Mouse (Mus musculus) hindbrain, embryonic 11.5 days (tissue): ENCODE measurements around the gene Camkmt. TPM values are rescaled to one million over a fixed set of nuclear protein-coding genes. Genes with fewer than 3 reads are reported as not detected.

Source experiments
- ATAC-seq: fragments of 200-750 bp; cut with Nextera tagmentation; 2 replicates; pipeline ENCODE4 v1.8.0; 2017; ENCODE audit warnings: mild to moderate bottlenecking, moderate TSS enrichment, moderate library complexity; ENCODE audit not compliant: low FRiP score
- DNase-seq: peaks from one replicate; pipeline ENCODE4 v3.0.0-alpha.2; 2015; ENCODE audit warnings: low spot score
- H3K27ac ChIP-seq: fragments of 300-500 bp; sonication (generic); 2 replicates; pipeline ENCODE4 v1.5.1; 2014; ENCODE audit warnings: mild to moderate bottlenecking, low read depth, low read length
- H3K27me3 ChIP-seq: fragments of 300-500 bp; sonication (generic); 2 replicates; pipeline ENCODE4 v1.6.1; 2014; ENCODE audit warnings: mild to moderate bottlenecking, low read length, moderate library complexity, mixed read lengths; ENCODE audit not compliant: control insufficient read depth, insufficient read depth
- H3K36me3 ChIP-seq: fragments of 300-500 bp; sonication (generic); 2 replicates; pipeline ENCODE4 v1.6.1; 2014; ENCODE audit warnings: mild to moderate bottlenecking, low read length, moderate library complexity, mixed read lengths; ENCODE audit not compliant: control insufficient read depth, insufficient read depth
- H3K4me1 ChIP-seq: fragments of 300-500 bp; sonication (generic); replicated peaks from 2 replicates; pipeline ENCODE4 v1.6.1; 2014; ENCODE audit warnings: low read length, mixed read lengths; ENCODE audit not compliant: control insufficient read depth, insufficient read depth
- H3K4me2 ChIP-seq: fragments of 300-500 bp; sonication (generic); replicated peaks from 2 replicates; pipeline ENCODE4 v1.6.1; 2014; ENCODE audit warnings: mild to moderate bottlenecking, low read depth, low read length
- H3K4me3 ChIP-seq: fragments of 300-500 bp; sonication (generic); 2 replicates; pipeline ENCODE4 v1.5.1; 2014; ENCODE audit warnings: low read depth, low read length
- H3K9ac ChIP-seq: fragments of 300-500 bp; sonication (generic); 2 replicates; pipeline ENCODE4 v1.6.1; 2014; ENCODE audit warnings: low read depth, low read length
- H3K9me3 ChIP-seq: fragments of 300-500 bp; sonication (generic); 2 replicates; pipeline ENCODE4 v1.6.1; 2016; ENCODE audit warnings: low read length; ENCODE audit not compliant: control insufficient read depth
- WGBS: fragments of 180-500 bp; shearing (Covaris S2); extraction: QIAGEN DNeasy Blood & Tissue Kit; methylation state at CpG from one replicate; pipeline ENCODE4 v1.1.7; 2014; 5-methylcytosine and 5-hydroxymethylcytosine counted together
- polyA plus RNA-seq: library from polyadenylated mRNA; unstranded; fragments of >200 nt; fragmentation: Nextera tagmentation; extraction: Ambion mirVana; gene quantifications from 2 replicates; pipeline ENCODE4 v1.2.1, GENCODE M21; 2014

Camkmt gene
- polyA plus RNA-seq, 1 experiment from 2014 or later, result 16.7 TPM

DNA sequence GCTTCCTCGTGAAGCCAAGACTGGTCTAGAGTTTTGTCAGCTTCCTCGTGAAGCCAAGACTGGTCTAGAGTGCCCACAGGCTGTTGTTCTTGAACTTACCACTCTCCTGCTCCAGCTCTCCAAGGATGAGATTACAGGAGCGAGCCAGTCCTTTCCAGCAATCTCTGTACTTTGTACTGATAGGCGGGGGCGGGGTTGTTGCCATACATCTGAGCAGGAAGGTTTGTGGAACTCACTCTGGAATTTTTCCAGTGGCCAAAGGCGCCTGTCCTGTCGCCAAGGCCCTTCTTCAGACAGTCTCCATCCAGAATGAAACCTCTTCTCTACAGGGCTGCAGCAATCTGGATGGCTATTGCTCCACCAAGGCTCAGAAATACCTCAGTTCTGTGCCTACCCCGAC is 393.7 kb downstream of the Camkmt start:
- no peak for ATAC-seq
- WGBS, result 61% methylated on average over 8 of the region's 8 CpGs
- H3K9ac ChIP-seq, result no peak overlapping the region

GRCm38 (mm10) chr17:85484526-85484925 is 394.2 kb downstream of the Camkmt start:
- no peaks in the 10 kb centered on the region for H3K36me3 ChIP-seq
- no peak overlapping the region for H3K4me3 ChIP-seq
- H3K4me2 ChIP-seq, result no peak overlapping the region
- 35% methylated on average over 5 of the region's 5 CpGs for WGBS
- H3K27ac ChIP-seq, result no peak overlapping the region
- ATAC-seq (no peak), DNase-seq (no peak)
- H3K9me3 ChIP-seq, result no peaks in the 10 kb centered on the region
- H3K27me3 ChIP-seq, result peaks cover 92% of the 10 kb centered on the region
- H3K9ac ChIP-seq, result no peak overlapping the region
- H3K4me1 ChIP-seq, result peaks cover 6% of the 10 kb centered on the region; the same call in 1 of the 2 replicates

More for the DNA sequence above, 393.7 kb downstream of the Camkmt start:
- Histone ChIP-seq H3K4me1 (peaks cover 6% of the 10 kb centered on the region; the same call in 1 of the 2 replicates), H3K9me3 (no peaks in the 10 kb centered on the region), H3K36me3 (no peaks in the 10 kb centered on the region), H3K27ac (no peak overlapping the region), H3K4me2 (no peak overlapping the region), H3K4me3 (no peak overlapping the region), H3K27me3 (peaks cover 92% of the 10 kb centered on the region)
- no peak for DNase-seq

DNA sequence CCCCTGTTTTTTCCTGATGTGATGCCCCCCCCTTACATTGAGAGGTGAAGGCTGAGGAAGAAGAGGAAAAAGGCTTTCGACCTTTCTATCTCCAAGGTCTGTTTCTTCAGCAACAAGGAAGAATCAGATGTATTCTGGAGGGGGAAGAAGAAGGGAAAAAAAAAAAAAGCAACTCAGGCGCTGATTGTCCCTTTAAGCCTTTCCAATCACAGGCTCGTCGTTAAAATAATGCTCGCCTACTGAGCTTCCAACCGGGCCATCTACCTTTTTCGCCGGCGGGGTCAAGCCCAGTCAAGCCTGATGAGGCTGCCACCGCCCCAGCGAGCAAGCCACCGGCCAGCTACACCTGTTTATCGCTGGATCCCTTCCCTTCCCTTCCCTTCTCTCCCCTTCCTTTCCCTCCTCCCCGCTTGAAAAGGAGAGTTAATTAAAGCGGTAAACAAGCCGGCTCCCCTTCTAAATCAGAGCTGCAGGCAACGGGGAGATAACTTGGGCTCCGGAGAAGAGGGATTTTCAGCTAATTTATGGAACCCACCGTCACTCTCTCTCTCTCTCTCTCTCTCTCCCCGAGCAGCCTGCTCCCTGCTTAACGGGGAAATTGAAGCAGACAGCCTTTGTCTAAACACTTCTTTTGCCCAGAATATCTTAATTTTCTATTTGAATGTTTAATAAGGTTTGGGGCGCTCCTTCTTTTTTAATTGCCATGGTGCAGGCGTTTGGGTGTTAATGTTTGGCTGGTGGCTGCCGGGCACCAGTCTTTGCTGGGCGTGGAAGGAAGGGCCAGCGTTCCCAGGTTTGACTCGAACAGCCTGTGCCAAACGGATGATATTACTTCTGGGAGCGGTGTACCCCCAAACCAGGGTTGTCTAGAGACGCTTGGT is 395.0 kb downstream of the Camkmt start:
- Histone ChIP-seq H3K4me1 (peaks cover 6% of the 10 kb centered on the region; the same call in 1 of the 2 replicates), H3K9me3 (no peaks in the 10 kb centered on the region), H3K4me2 (no peak overlapping the region), H3K9ac (no peak overlapping the region), H3K27me3 (peaks cover 93% of the 10 kb centered on the region), H3K27ac (no peak overlapping the region), H3K36me3 (no peaks in the 10 kb centered on the region), H3K4me3 (no peak overlapping the region)
- ATAC-seq, result 0 out of 2 replicates have a peak, but pooled peaks have one; percentile 30
- WGBS, result under 1% methylated on average over 30 of the region's 30 CpGs
- peak; percentile 52 for DNase-seq

GRCm38 (mm10) chr17:85485946-85486533 is 395.7 kb downstream of the Camkmt start:
- Histone ChIP-seq H3K4me2 (no peak overlapping the region), H3K36me3 (no peaks in the 10 kb centered on the region), H3K9me3 (no peaks in the 10 kb centered on the region), H3K27me3 (peaks cover 93% of the 10 kb centered on the region), H3K4me1 (peaks cover 6% of the 10 kb centered on the region; the same call in 1 of the 2 replicates), H3K9ac (no peak overlapping the region), H3K4me3 (no peak overlapping the region), H3K27ac (no peak overlapping the region)
- peak; percentile 55 for DNase-seq
- peak; percentile 40; the same call in 1 of the 2 replicates for ATAC-seq
- 1% methylated on average over 14 of the region's 14 CpGs for WGBS

DNA sequence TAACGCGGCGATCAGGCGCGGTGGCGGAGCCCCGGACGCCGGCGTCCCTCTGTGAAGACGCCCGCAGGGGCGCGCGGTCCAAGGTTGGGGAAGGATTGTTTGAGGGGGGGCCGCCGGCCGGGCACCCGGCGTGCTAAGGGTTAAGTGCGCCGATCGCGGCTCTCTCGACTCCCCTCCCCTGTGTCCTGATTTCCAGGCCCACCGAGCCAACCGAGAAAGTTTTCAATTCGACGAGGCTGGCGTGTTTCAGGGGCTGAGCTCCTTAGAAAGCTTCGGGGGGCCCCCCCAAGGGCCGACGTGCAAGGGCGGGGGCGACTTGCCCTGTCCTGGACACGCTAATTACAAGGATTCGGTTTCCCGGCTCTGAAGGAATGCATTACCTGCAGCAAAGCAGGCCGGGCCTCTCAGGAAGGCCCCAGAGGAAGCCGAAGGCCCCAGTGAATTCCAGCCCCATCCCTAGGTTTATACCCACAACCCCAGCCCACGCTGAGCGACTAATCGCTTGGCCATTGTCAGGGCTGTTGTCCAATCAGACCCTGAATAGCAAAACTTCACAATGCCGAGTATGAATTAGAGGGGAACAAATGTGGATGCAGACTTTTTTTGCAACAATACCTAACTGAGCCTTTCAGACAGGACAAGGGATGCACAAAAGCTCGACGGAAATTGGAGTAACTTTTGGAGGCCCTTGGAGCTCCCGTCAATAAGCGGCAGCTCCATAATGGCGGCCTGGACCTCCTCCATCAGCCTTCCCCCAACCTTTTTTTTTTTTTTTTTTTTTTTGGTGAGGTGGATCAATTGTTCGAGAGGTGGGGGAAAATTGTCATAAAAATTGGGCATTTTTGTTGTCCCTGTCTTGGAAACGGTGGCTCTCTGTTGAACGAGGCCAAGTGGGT is 396.5 kb downstream of the Camkmt start:
- H3K9me3 ChIP-seq, result no peaks in the 10 kb centered on the region
- H3K4me1 ChIP-seq, result peaks cover 6% of the 10 kb centered on the region; the same call in 1 of the 2 replicates
- H3K36me3 ChIP-seq, result no peaks in the 10 kb centered on the region
- no peak overlapping the region for H3K9ac ChIP-seq
- under 1% methylated on average over 51 of the region's 52 CpGs for WGBS
- peak; percentile 71; the same call in 1 of the 2 replicates for ATAC-seq
- H3K27ac ChIP-seq, result no peak overlapping the region
- H3K4me2 ChIP-seq, result peak overlapping the region; percentile 29; the same call in 1 of the 2 replicates
- peak; percentile 72 for DNase-seq
- H3K27me3 ChIP-seq, result peaks cover 93% of the 10 kb centered on the region
- peak overlapping the region; percentile 1; the same call in 1 of the 2 replicates for H3K4me3 ChIP-seq

DNA sequence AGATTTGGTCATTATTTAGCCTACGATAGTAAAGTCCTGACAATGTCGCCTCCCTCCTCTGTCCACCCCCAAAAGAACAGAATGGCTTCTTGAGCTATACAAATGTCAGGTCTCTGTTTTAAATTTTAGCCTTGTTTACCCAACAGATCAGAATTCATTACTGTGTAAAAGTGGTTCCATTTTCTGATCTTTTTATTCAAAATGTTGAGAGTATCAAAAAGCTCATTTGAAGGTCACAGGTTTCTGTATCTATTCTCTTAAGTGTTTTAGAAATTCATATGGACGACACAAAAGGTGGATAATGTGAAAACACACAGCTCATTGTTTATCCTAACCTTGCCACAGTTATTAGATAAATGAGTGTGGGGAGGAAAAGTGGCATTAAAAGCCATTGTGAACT is 397.2 kb downstream of the Camkmt start:
- Histone ChIP-seq H3K27ac (no peak overlapping the region), H3K4me3 (no peak overlapping the region), H3K27me3 (peaks cover 87% of the 10 kb centered on the region), H3K9me3 (no peaks in the 10 kb centered on the region), H3K4me1 (peaks cover 6% of the 10 kb centered on the region; the same call in 1 of the 2 replicates), H3K36me3 (no peaks in the 10 kb centered on the region), H3K4me2 (no peak overlapping the region), H3K9ac (no peak overlapping the region)
- ATAC-seq (no peak), DNase-seq (no peak)
- WGBS, result 29% methylated on average over 3 of the region's 3 CpGs

DNA sequence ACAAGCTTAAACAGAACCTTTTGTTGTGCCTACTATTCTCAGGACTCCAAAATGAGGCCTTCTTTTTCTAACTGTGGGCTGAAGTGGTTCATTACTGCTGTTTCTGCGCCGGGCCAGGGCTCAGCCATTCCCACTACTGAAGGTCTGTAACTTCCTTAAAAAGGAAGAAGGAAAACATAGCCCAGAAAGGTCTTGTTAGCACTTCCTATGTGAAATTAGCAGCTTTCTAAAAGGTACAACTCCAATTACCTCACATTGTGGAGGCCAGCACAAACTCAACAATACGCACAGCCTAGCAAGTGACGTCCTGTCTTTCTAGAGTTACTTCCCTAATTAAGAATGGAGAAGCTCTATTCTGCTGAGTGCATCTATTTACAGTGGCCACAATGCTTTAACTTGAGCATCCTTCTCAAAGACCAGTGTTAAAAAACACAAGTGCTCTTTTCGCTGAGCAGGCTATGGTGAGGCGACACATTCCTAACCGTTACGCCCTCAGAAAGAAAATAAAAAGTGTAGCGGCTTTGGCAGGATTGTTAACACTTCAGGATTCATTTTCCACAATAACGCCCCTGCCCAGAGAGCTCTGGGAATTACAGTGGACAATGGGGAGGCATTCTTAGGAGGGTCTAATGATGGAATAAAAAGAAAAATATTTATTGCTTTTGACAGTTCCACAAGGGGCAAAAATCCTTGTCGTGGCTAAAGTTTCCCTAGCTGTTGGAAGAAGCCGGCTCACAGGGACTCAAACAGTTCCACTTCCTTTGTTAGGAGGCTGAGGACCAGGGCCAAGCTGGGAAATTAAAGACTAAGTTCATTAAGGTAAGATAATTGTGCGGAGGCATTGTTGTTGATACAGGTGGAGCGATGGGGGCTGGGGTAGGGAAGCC is 398.5 kb downstream of the Camkmt start:
- H3K27ac ChIP-seq, result no peak overlapping the region
- 4% methylated on average over 14 of the region's 14 CpGs for WGBS

More for the DNA sequence above, 398.5 kb downstream of the Camkmt start:
- DNase-seq (peak; percentile 48), ATAC-seq (no peak)
- Histone ChIP-seq H3K4me1 (peaks cover 6% of the 10 kb centered on the region; the same call in 1 of the 2 replicates), H3K9me3 (no peaks in the 10 kb centered on the region), H3K9ac (no peak overlapping the region), H3K4me2 (no peak overlapping the region), H3K27me3 (peaks cover 83% of the 10 kb centered on the region), H3K36me3 (no peaks in the 10 kb centered on the region), H3K4me3 (no peak overlapping the region)
